Comparison of ENCODE assay signal across 16 mouse cellular contexts in the genomic region with DNA sequence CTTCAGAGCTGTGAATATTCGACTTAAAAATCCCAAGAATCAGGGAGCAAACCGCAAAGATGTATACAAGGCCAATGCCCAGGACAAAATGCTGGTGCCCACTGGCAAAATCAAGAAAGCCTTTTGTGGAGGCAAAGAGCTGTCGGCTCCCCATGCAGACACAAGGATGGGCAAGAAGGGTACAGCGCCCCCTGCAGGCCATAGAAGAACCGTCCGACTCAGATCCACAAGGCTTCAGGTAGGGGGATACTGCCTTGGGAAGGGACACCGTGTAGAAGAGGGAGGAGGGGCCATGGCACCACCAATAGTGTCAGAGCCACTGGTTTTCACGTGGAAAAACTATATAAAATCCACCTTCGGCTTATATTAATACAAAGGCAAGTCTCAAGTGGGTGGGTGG.
DNase-seq lines count a peak whose midpoint lies in the region; ATAC-seq lines count a peak whose summit lies in the region.
"Had no signal": no experiment of that assay in that cellular context is flagged by ENCODE, and none has a peak within 500 bp of the region (broad histone marks: within the 10 kb centered on the region; RNA-seq: fewer than 3 reads in every experiment).

No protein-coding gene starts in this region.

- WGBS in kidney, embryonic 14.5 days = 40% methylated on average over 9 of the region's 9 CpGs

- H3K9me3 ChIP-seq in kidney, embryonic 14.5 days (ENCODE audit: control insufficient read depth, low read length) = no peaks in the 10 kb centered on the region
- H3K9me3 ChIP-seq: embryonic facial prominence, embryonic 12.5 days; hindbrain, embryonic 12.5 days; limb, embryonic 12.5 days had no signal

- no peak overlapping the region for H3K27ac ChIP-seq in kidney, embryonic 14.5 days (ENCODE audit: low read depth, low read length)
- H3K27ac ChIP-seq: embryonic facial prominence, embryonic 12.5 days; heart, adult 2 months; hindbrain, embryonic 12.5 days; limb, embryonic 12.5 days; macrophage had no signal

- ATAC-seq in kidney, embryonic 14.5 days (ENCODE audit: low FRiP score, low TSS enrichment) = no peak

- H3K4me2 ChIP-seq in kidney, embryonic 14.5 days (replicated peaks; ENCODE audit: low read depth, low read length) = no peak overlapping the region
- H3K4me2 ChIP-seq: embryonic facial prominence, embryonic 12.5 days; hindbrain, embryonic 12.5 days; limb, embryonic 12.5 days had no signal

- H3K36me3 ChIP-seq in kidney, embryonic 14.5 days (ENCODE audit: control insufficient read depth, insufficient read depth, low read length) = no peaks in the 10 kb centered on the region
- H3K36me3 ChIP-seq: embryonic facial prominence, embryonic 12.5 days; hindbrain, embryonic 12.5 days; limb, embryonic 12.5 days had no signal

- H3K4me1 ChIP-seq in kidney, embryonic 14.5 days (ENCODE audit: control insufficient read depth, insufficient read depth, low read length) = no peaks in the 10 kb centered on the region
- H3K4me1 ChIP-seq: embryonic facial prominence, embryonic 12.5 days; hindbrain, embryonic 12.5 days; limb, embryonic 12.5 days had no signal

- H3K27me3 ChIP-seq in kidney, embryonic 14.5 days (ENCODE audit: control insufficient read depth, insufficient read depth, low read length) = no peaks in the 10 kb centered on the region
- H3K27me3 ChIP-seq: embryonic facial prominence, embryonic 12.5 days; hindbrain, embryonic 12.5 days; limb, embryonic 12.5 days had no signal

- peak; percentile 8 for DNase-seq in adrenal gland, postnatal 25 days
- DNase-seq in adrenal gland, adult 18-20 months (ENCODE audit: low spot score in 2 of 2) = no peak
- peak; percentile 9 to 11 for DNase-seq in kidney, postnatal 4 days
- DNase-seq in right cerebral cortex, adult 18-20 months = peak; percentile 19
- no peak for DNase-seq in right cerebral cortex, postnatal 25 days
- DNase-seq in heart, adult 9 months (ENCODE audit: low spot score in 2 of 2) = no peak
- DNase-seq in urinary bladder, postnatal 36 days (ENCODE audit: low spot score in 2 of 2) = no peak
- DNase-seq: heart, adult 2 months; kidney, postnatal 25 days; spleen, adult 18-20 months; thymus, postnatal 25 days had no signal

- H3K4me3 ChIP-seq in kidney, embryonic 14.5 days (ENCODE audit: low read length) = no peak overlapping the region
- H3K4me3 ChIP-seq: embryonic facial prominence, embryonic 12.5 days; heart, adult 2 months; hindbrain, embryonic 12.5 days; limb, embryonic 12.5 days had no signal

- no peak overlapping the region for H3K9ac ChIP-seq in kidney, embryonic 14.5 days (ENCODE audit: low read depth, low read length)
- H3K9ac ChIP-seq: embryonic facial prominence, embryonic 12.5 days; hindbrain, embryonic 12.5 days; limb, embryonic 12.5 days had no signal

Comparison
In these comparisons a context has a peak if more than half of its experiments do, and no peak if none do; other contexts are left out.
1. DNase-seq: peak in adrenal gland, postnatal 25 days (single experiment), kidney, postnatal 4 days (2 of 2) and right cerebral cortex, adult 18-20 months (single experiment); none in adrenal gland, adult 18-20 months (0 of 2), right cerebral cortex, postnatal 25 days (single experiment), heart, adult 9 months (0 of 2) and urinary bladder, postnatal 36 days (0 of 2).